26 mouse cellular contexts compared by ENCODE assay signal in genomic region chr5:142891396-142891795, GRCm38 (mm10). TPM values are rescaled to one million over a fixed set of nuclear protein-coding genes. Genes with fewer than 3 reads are reported as not detected.
A peak's percentile ranks its signal among the peaks of the same experiment; 100 is the strongest.
DNase-seq lines count a peak whose midpoint lies in the region; ATAC-seq lines count a peak whose summit lies in the region.
"Had no signal": no experiment of that assay in that cellular context is flagged by ENCODE, and none has a peak within 500 bp of the region (broad histone marks: within the 10 kb centered on the region; RNA-seq: fewer than 3 reads in every experiment).

No protein-coding gene starts in this region.

- 62% methylated on average over 6 of the region's 6 CpGs for WGBS in limb, embryonic 12.5 days
- WGBS in limb, embryonic 10.5 days: 59% methylated on average over 6 of the region's 6 CpGs
- WGBS in hindbrain, embryonic 16.5 days: 86% methylated on average over 6 of the region's 6 CpGs

- H3K4me1 ChIP-seq in limb, embryonic 12.5 days (replicated peaks): peaks cover 18% of the 10 kb centered on the region
- peaks cover 21% of the 10 kb centered on the region for H3K4me1 ChIP-seq in limb, embryonic 10.5 days
- H3K4me1 ChIP-seq in hindbrain, embryonic 16.5 days (ENCODE audit: control insufficient read depth, insufficient read depth, low read depth, low read length): peaks cover 13% of the 10 kb centered on the region

- H3K27me3 ChIP-seq in limb, embryonic 12.5 days: no peaks in the 10 kb centered on the region
- H3K27me3 ChIP-seq in limb, embryonic 10.5 days (ENCODE audit: low read depth, poor library complexity, severe bottlenecking): no peaks in the 10 kb centered on the region
- no peaks in the 10 kb centered on the region for H3K27me3 ChIP-seq in hindbrain, embryonic 16.5 days (replicated peaks; ENCODE audit: control insufficient read depth, insufficient read depth, low read length)
- H3K27me3 ChIP-seq: forebrain, embryonic 15.5 days; hindbrain, embryonic 15.5 days; limb, embryonic 13.5 days; lung, embryonic 15.5 days; neural tube, embryonic 15.5 days had no signal

- ATAC-seq in CD4-positive, CD25-positive, alpha-beta regulatory T cell, adult 4 months: no peak
- ATAC-seq in limb, embryonic 12.5 days (ENCODE audit: insufficient number of reproducible peaks, insufficient read depth, low FRiP score, low TSS enrichment, low read depth): no peak
- ATAC-seq in hindbrain, embryonic 16.5 days: no peak
- ATAC-seq: forebrain, embryonic 15.5 days had no signal

- no peak overlapping the region for H3K27ac ChIP-seq in limb, embryonic 12.5 days
- H3K27ac ChIP-seq in limb, embryonic 10.5 days: no peak overlapping the region
- H3K27ac ChIP-seq in hindbrain, embryonic 16.5 days (ENCODE audit: low read depth, low read length): no peak overlapping the region
- H3K27ac ChIP-seq: forebrain, embryonic 15.5 days; hindbrain, embryonic 15.5 days; limb, embryonic 13.5 days; lung, embryonic 15.5 days; midbrain, embryonic 10.5 days; neural tube, embryonic 15.5 days had no signal

- 0 out of 2 replicates have a peak overlapping the region, but pooled peaks have one; percentile 18 for H3K9ac ChIP-seq in limb, embryonic 12.5 days (replicated peaks)
- no peak overlapping the region for H3K9ac ChIP-seq in hindbrain, embryonic 16.5 days (ENCODE audit: low read depth, low read length)
- H3K9ac ChIP-seq: forebrain, embryonic 15.5 days; hindbrain, embryonic 15.5 days; limb, embryonic 13.5 days; lung, embryonic 15.5 days; neural tube, embryonic 15.5 days had no signal

- H3K4me3 ChIP-seq in limb, embryonic 12.5 days (replicated peaks): no peak overlapping the region
- H3K4me3 ChIP-seq in limb, embryonic 10.5 days: no peak overlapping the region
- no peak overlapping the region for H3K4me3 ChIP-seq in hindbrain, embryonic 16.5 days (ENCODE audit: low read length)
- H3K4me3 ChIP-seq: erythroblast, embryonic 14.5 days; forebrain, embryonic 15.5 days; hindbrain, embryonic 15.5 days; limb, embryonic 13.5 days; lung, embryonic 15.5 days; midbrain, embryonic 10.5 days; neural tube, embryonic 15.5 days had no signal

- no peaks in the 10 kb centered on the region for H3K9me3 ChIP-seq in limb, embryonic 12.5 days
- no peaks in the 10 kb centered on the region for H3K9me3 ChIP-seq in limb, embryonic 10.5 days (replicated peaks)
- no peaks in the 10 kb centered on the region for H3K9me3 ChIP-seq in hindbrain, embryonic 16.5 days (ENCODE audit: control insufficient read depth, low read length)
- H3K9me3 ChIP-seq: forebrain, embryonic 15.5 days; hindbrain, embryonic 15.5 days; limb, embryonic 13.5 days; lung, embryonic 15.5 days; midbrain, embryonic 10.5 days; neural tube, embryonic 15.5 days had no signal

- H3K36me3 ChIP-seq in limb, embryonic 12.5 days: peaks cover 17% of the 10 kb centered on the region
- peaks cover 28% of the 10 kb centered on the region for H3K36me3 ChIP-seq in limb, embryonic 10.5 days
- peaks cover 6% of the 10 kb centered on the region for H3K36me3 ChIP-seq in hindbrain, embryonic 16.5 days (ENCODE audit: control insufficient read depth, insufficient read depth, low read length)

- peak; percentile 25 for DNase-seq in CD4-positive, CD25-positive, alpha-beta regulatory T cell, adult 2 months (ENCODE audit: low read depth, low spot score)
- no peak for DNase-seq in limb, embryonic 10.5 days (ENCODE audit: low spot score)
- DNase-seq in naive thymus-derived CD4-positive, alpha-beta T cell, adult 2 months (ENCODE audit: low read depth): peak; percentile 77
- DNase-seq in thymus, postnatal 4 days: peak; percentile 58
- DNase-seq: adrenal gland, postnatal 25 days; cerebellum, adult 18-20 months; cerebellum, postnatal 10 days; gastrocnemius, postnatal 25 days; heart, adult 11 months; heart, postnatal 4 days; kidney, adult 2 months; kidney, postnatal 4 days; retina, postnatal 1 day; right cerebral cortex, postnatal 14 days had no signal

- no peak overlapping the region for H3K4me2 ChIP-seq in limb, embryonic 12.5 days
- H3K4me2 ChIP-seq in hindbrain, embryonic 16.5 days (ENCODE audit: low read length): no peak overlapping the region
- H3K4me2 ChIP-seq: forebrain, embryonic 15.5 days; heart, embryonic 11.5 days; hindbrain, embryonic 15.5 days; limb, embryonic 13.5 days; liver, embryonic 11.5 days; lung, embryonic 15.5 days; neural tube, embryonic 15.5 days had no signal

RNA-seq across cellular contexts. Expression of gene Fbxl18, which starts 3.8 kb away (rescaled TPM):
- polyA plus RNA-seq in CD4-positive, CD25-positive, alpha-beta regulatory T cell, adult 4 months (2017; shearing (Covaris generic)): 1 to 10 TPM; 3.9 to 8.6 TPM
- polyA plus RNA-seq in limb, embryonic 12.5 days (2016; fragmentation: Nextera tagmentation; extraction: Ambion mirVana): 13.0 and 13.1 TPM in 2 replicates
- 20.9 and 22.8 TPM in 2 replicates for polyA plus RNA-seq in limb, embryonic 10.5 days (2016; fragmentation: Nextera tagmentation; extraction: Ambion mirVana)
- 29.7 and 32.9 TPM in 2 replicates for polyA plus RNA-seq in hindbrain, embryonic 16.5 days (2015; fragmentation: Nextera tagmentation; extraction: Ambion mirVana)

RNA-seq across cellular contexts. Expression of gene Actb, which starts 15.2 kb away (rescaled TPM):
- polyA plus RNA-seq in CD4-positive, CD25-positive, alpha-beta regulatory T cell, adult 4 months (2017; shearing (Covaris generic)): over 10,000 TPM; 21,144 to 46,167 TPM
- polyA plus RNA-seq in limb, embryonic 12.5 days (2016; fragmentation: Nextera tagmentation; extraction: Ambion mirVana): 12,553 and 13,538 TPM in 2 replicates
- 13,950 and 14,682 TPM in 2 replicates for polyA plus RNA-seq in limb, embryonic 10.5 days (2016; fragmentation: Nextera tagmentation; extraction: Ambion mirVana)
- polyA plus RNA-seq in hindbrain, embryonic 16.5 days (2015; fragmentation: Nextera tagmentation; extraction: Ambion mirVana): 11,512 and 13,219 TPM in 2 replicates
